Mouse (Mus musculus): ENCODE results near the gene Ppp1cc.

DNA sequence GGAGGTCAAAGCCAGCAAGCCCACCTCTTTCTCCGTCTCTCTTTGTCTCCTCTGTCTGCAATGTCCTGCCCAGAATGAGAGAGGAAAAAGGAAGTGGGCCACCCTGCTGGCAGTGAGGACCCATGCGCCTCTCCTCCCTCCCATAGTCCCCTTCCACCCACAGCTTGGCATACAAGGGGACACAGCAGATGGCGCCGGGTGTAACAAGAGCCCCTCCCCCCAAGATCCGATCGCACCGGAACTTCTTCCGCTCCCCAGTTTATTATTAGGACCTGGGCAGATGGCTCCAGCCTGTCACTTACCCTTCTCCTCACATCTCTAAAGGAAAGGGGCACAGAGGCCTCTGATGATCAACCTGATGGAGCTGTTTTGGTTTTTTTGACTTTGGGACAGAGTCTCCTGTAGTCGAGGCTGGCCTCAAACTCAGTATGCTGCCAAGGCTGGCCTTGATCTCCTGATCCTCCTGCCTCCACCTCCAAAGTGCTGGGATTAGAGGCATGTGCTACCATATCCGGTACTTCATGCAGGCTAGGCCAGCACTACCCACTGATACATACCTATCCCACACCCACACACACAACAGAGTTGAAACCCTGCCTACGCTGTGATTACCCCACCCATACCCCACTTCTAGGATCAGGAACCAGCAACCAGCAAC is 27.6 kb upstream of the Ppp1cc start:
- TF ChIP-seq CTCF (IDR thresholded peaks at IDR 0.05; ENCODE audit: low read depth, low read length) (no peak), GATA2 (IDR thresholded peaks at IDR 0.05; ENCODE audit: borderline replicate concordance, low read depth, low read length) (no peak), TAL1 (conservative IDR thresholded peaks at IDR 0.05; ENCODE audit: low read depth, low read length) (no peak), POLR2AphosphoS5 (IDR thresholded peaks at IDR 0.05; ENCODE audit: insufficient replicate concordance, low read depth, low read length) (no peak), GATA1 (IDR thresholded peaks at IDR 0.05; ENCODE audit: borderline replicate concordance, low read length) (no peak)
